Mouse (Mus musculus): Measurements from ENCODE around the gene H2-DMb1. TPM values are rescaled to one million over a fixed set of nuclear protein-coding genes. Genes with fewer than 3 reads are reported as not detected.

The H2-DMb1 gene
- polyA plus RNA-seq, 1 experiment from 2014 or later = 2.6 TPM

DNA sequence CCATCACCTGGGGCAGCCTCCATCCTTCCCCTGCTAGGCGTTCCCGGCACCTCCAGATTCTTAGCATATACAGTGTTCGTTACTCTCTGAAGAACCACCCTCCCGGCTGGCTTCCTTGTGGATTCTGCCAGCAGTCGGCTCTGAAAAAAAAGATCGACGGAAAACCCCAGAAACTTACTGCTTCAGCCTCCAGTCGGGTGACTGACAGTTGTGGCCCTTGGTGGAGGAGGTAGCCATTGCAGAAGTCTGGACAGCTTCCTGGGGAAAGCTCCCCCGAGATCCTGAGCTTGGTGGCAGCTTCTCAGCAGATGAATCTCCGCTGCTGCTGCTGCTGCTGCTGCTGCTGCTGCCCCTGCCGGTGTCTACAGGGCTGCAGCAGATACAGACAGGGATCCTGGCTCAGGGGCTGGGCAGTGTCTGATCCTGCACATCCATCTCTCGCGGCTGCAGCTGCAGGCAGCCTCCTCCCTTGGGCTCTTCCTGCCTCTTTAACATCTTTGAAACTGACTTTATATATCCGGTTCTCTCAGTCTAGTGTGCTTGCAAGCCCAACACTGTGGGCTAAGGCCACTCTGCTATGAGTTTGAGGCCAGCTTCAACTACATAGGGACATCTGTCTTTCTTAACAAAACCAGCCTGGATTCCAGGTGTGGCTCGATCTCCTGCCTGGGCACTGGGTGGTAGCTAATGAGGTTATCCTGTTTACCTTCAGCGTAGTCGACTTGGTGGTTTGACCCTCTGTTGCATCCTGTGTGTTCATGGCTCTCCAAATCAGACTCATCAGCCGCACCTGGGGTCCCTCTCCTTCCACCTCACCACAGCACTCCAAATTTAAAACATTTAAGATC lies 23.7 kb upstream of the H2-DMb1 start:
- Histone ChIP-seq H3K4me2 (replicated peaks; ENCODE audit: low read depth) (no peak overlapping the region), H3K27me3 (ENCODE audit: control insufficient read depth, insufficient read depth, low read length) (no peaks in the 10 kb centered on the region), H3K27ac (replicated peaks) (no peak overlapping the region), H3K4me3 (ENCODE audit: low read depth, low read length) (no peak overlapping the region), H3K36me3 (ENCODE audit: control insufficient read depth, insufficient read depth, low read length) (no peaks in the 10 kb centered on the region; the same call in 1 of the 2 replicates), H3K9me3 (ENCODE audit: control insufficient read depth, low read length) (no peaks in the 10 kb centered on the region), H3K4me1 (replicated peaks; ENCODE audit: control insufficient read depth, insufficient read depth) (no peaks in the 10 kb centered on the region; the same call in 1 of the 2 replicates), H3K9ac (ENCODE audit: low read length) (no peak overlapping the region)
- DNase-seq (ENCODE audit: low spot score) (no peak), ATAC-seq (ENCODE audit: low FRiP score, low TSS enrichment) (no peak)
- no peak for TF ChIP-seq EP300 (optimal IDR thresholded peaks at IDR 0.05)
- TF ChIP-seq CTCF (IDR thresholded peaks at IDR 0.05; ENCODE audit: low read depth) = peak; percentile 39; the same call in 1 of the 2 replicates
- WGBS = 18% methylated on average over 18 of the region's 18 CpGs

DNA sequence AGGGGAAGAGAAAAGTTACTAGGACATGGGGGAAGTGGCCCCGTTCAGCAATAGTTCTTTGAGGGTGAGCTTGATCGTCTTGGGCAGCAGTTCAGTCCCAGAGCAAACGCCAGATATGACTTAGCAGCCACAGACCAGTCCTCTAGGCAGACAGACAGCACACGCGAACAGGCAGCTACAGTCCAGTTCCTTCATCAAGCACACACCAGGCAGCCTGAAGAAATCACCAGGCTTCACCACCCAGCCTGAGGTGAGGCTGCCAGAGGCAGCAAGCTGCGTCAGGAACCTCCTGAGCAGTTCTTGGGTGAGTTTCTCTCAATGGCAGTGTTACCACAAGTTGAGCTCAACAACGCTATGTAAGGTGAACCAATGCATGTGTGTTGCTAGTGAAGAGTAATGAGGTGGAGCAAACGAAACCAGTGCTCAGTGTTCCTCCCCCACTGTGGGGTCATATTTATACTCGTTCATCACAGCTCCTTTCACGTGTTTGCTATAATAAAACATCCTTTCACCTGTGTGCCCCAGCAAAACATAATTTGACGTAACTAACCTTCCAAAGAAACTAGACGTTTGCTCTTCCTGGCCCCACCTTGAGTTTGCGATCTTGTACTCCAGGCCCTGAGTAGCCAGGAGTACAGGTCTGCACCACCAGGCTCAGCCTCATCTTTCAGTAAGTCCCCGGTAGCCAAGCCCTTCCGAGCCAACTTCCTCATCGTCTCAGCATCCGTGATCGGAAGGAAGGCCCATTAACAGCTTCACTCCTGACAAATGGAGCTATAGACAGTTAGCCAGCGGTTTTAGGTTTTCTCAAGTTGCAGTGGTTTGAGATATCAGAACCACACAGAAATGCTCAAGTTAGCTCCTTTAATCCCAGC lies 22.6 kb upstream of the H2-DMb1 start:
- no peak for DNase-seq (ENCODE audit: low spot score)
- H3K27ac ChIP-seq (replicated peaks) = no peak overlapping the region
- no peak overlapping the region for H3K9ac ChIP-seq (ENCODE audit: low read length)
- H3K27me3 ChIP-seq (ENCODE audit: control insufficient read depth, insufficient read depth, low read length) = no peaks in the 10 kb centered on the region
- TF ChIP-seq EP300 (optimal IDR thresholded peaks at IDR 0.05) (no peak), CTCF (IDR thresholded peaks at IDR 0.05; ENCODE audit: low read depth) (no peak)
- no peaks in the 10 kb centered on the region; the same call in 1 of the 2 replicates for H3K36me3 ChIP-seq (ENCODE audit: control insufficient read depth, insufficient read depth, low read length)
- no peak overlapping the region for H3K4me2 ChIP-seq (replicated peaks; ENCODE audit: low read depth)
- no peak for ATAC-seq (ENCODE audit: low FRiP score, low TSS enrichment)
- no peaks in the 10 kb centered on the region for H3K9me3 ChIP-seq (ENCODE audit: control insufficient read depth, low read length)
- H3K4me3 ChIP-seq (ENCODE audit: low read depth, low read length) = no peak overlapping the region
- no peaks in the 10 kb centered on the region; the same call in 1 of the 2 replicates for H3K4me1 ChIP-seq (replicated peaks; ENCODE audit: control insufficient read depth, insufficient read depth)
- 60% methylated on average over 19 of the region's 19 CpGs for WGBS

DNA sequence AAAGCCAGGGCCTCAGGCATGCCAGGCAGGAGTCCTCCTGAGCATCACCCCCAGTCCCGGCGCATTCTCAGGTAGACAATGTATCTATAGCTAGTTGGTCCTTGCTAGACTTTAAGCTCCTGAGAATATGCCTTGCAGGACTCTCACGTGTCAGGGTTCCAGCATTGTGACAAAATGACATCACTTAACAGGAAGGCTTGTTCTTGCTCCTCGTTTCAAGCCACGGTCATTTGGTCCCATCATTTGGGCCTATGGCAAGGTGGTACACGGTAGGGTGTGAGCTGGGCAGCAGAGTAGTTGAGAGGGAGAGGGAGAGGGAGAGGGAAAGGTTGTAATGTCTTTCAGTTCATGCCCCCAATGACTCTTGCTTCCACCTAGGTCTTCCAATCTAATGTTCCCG lies 21.0 kb upstream of the H2-DMb1 start:
- Histone ChIP-seq H3K27ac (replicated peaks) (no peak overlapping the region), H3K4me3 (ENCODE audit: low read depth, low read length) (no peak overlapping the region), H3K9ac (ENCODE audit: low read length) (no peak overlapping the region), H3K36me3 (ENCODE audit: control insufficient read depth, insufficient read depth, low read length) (no peaks in the 10 kb centered on the region; the same call in 1 of the 2 replicates), H3K4me1 (replicated peaks; ENCODE audit: control insufficient read depth, insufficient read depth) (peaks cover 2% of the 10 kb centered on the region), H3K27me3 (ENCODE audit: control insufficient read depth, insufficient read depth, low read length) (no peaks in the 10 kb centered on the region), H3K9me3 (ENCODE audit: control insufficient read depth, low read length) (no peaks in the 10 kb centered on the region), H3K4me2 (replicated peaks; ENCODE audit: low read depth) (no peak overlapping the region)
- WGBS = 89% methylated on average over 7 of the region's 7 CpGs
- no peak for DNase-seq (ENCODE audit: low spot score)
- ATAC-seq (ENCODE audit: low FRiP score, low TSS enrichment) = no peak
- TF ChIP-seq CTCF (IDR thresholded peaks at IDR 0.05; ENCODE audit: low read depth) (no peak), EP300 (optimal IDR thresholded peaks at IDR 0.05) (no peak)

DNA sequence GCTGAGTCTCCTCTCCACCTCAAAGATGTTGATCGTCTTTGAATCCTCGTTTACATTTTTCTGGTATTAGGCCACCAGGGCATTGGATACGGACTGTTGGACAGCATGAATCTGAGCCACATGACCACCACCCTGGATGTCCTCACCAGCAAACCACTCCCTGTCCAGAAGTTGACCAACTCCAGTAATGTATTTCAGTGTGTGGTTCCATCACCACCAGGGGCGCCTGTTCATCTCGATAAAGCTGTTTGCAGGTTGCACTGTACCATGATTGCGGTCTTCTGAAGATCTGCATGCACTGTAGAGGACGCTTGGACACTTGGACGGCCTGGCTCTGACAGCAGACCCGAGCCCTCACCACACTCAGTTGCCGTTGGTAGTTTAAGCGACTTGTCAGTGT lies 19.6 kb upstream of the H2-DMb1 start:
- DNase-seq (ENCODE audit: low spot score) (peak; percentile 38), ATAC-seq (ENCODE audit: low FRiP score, low TSS enrichment) (no peak)
- TF ChIP-seq EP300 (optimal IDR thresholded peaks at IDR 0.05) (no peak), CTCF (IDR thresholded peaks at IDR 0.05; ENCODE audit: low read depth) (peak; percentile 67)
- Histone ChIP-seq H3K9me3 (ENCODE audit: control insufficient read depth, low read length) (no peaks in the 10 kb centered on the region), H3K27me3 (ENCODE audit: control insufficient read depth, insufficient read depth, low read length) (no peaks in the 10 kb centered on the region; the same call in 1 of the 2 replicates), H3K4me2 (replicated peaks; ENCODE audit: low read depth) (no peak overlapping the region), H3K4me1 (replicated peaks; ENCODE audit: control insufficient read depth, insufficient read depth) (peaks cover 2% of the 10 kb centered on the region; the same call in 1 of the 2 replicates), H3K4me3 (ENCODE audit: low read depth, low read length) (no peak overlapping the region), H3K36me3 (ENCODE audit: control insufficient read depth, insufficient read depth, low read length) (no peaks in the 10 kb centered on the region), H3K27ac (replicated peaks) (no peak overlapping the region), H3K9ac (ENCODE audit: low read length) (no peak overlapping the region)
- WGBS = 68% methylated on average over 11 of the region's 11 CpGs

DNA sequence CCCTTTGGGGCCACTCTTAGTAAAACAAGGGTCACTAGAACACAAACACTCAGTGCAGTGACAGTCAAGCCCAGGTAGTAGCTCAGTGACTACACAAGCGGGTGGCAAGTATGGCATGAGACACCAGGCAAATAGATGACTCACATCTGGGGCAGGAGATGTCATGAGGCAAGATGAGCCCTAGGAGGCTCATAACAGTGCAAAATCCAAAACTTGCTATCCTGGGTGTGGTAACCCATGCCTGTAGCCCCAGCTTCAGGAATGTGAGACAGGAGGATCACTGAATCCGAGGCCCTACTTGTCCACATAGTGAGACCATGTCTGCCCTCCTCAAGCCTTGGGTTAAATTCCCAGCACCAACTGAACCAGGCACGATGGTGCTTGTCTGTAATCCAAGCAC lies 18.4 kb upstream of the H2-DMb1 start:
- Histone ChIP-seq H3K9me3 (ENCODE audit: control insufficient read depth, low read length) (no peaks in the 10 kb centered on the region), H3K9ac (ENCODE audit: low read length) (no peak overlapping the region), H3K4me1 (replicated peaks; ENCODE audit: control insufficient read depth, insufficient read depth) (peaks cover 2% of the 10 kb centered on the region; the same call in 1 of the 2 replicates), H3K4me3 (ENCODE audit: low read depth, low read length) (no peak overlapping the region), H3K27me3 (ENCODE audit: control insufficient read depth, insufficient read depth, low read length) (no peaks in the 10 kb centered on the region; the same call in 1 of the 2 replicates), H3K36me3 (ENCODE audit: control insufficient read depth, insufficient read depth, low read length) (no peaks in the 10 kb centered on the region), H3K4me2 (replicated peaks; ENCODE audit: low read depth) (no peak overlapping the region), H3K27ac (replicated peaks) (no peak overlapping the region)
- no peak for DNase-seq (ENCODE audit: low spot score)
- WGBS = 76% methylated on average over 3 of the region's 3 CpGs
- ATAC-seq (ENCODE audit: low FRiP score, low TSS enrichment) = no peak
- no peak for TF ChIP-seq CTCF (IDR thresholded peaks at IDR 0.05; ENCODE audit: low read depth)
- TF ChIP-seq EP300 (optimal IDR thresholded peaks at IDR 0.05) = no peak

Measured in stomach, postnatal 0 days (tissue).